Mouse (Mus musculus) liver, adult 2 months (tissue): Measurements from ENCODE around the gene Degs1. TPM values are rescaled to one million over a fixed set of nuclear protein-coding genes. Genes with fewer than 3 reads are reported as not detected.

Source experiments
- DNase-seq: peaks from one replicate; pipeline ENCODE4 v3.0.0-alpha.2; 2011; ENCODE audit warnings: low read depth, low spot score; ENCODE audit errors: extremely low read depth
- H3K27ac ChIP-seq: fragments of 200-500 bp; replicated peaks from 2 replicates; pipeline ENCODE4 v1.5.1; 2012; ENCODE audit warnings: low read depth, mild to moderate bottlenecking, control low read depth, inconsistent platforms, low read length; ENCODE audit not compliant: insufficient read depth
- H3K27me3 ChIP-seq: fragments of 200-500 bp; 2 replicates; pipeline ENCODE4 v1.6.1; 2012; ENCODE audit warnings: mild to moderate bottlenecking, moderate library complexity, low read length, inconsistent platforms; ENCODE audit not compliant: control insufficient read depth, insufficient read depth
- H3K36me3 ChIP-seq: fragments of 200-500 bp; 2 replicates; pipeline ENCODE4 v1.6.1; 2012; ENCODE audit warnings: low read length, inconsistent platforms; ENCODE audit not compliant: control insufficient read depth, insufficient read depth
- H3K4me1 ChIP-seq: fragments of 200-500 bp; 2 replicates; pipeline ENCODE4 v1.6.1; 2011; ENCODE audit warnings: low read length; ENCODE audit not compliant: control insufficient read depth, insufficient read depth
- H3K4me3 ChIP-seq: fragments of 200-500 bp; 2 replicates; pipeline ENCODE4 v1.5.1; 2011; ENCODE audit warnings: low read depth, mild to moderate bottlenecking, control low read depth, low read length, moderate library complexity; ENCODE audit not compliant: insufficient read depth
- H3K79me2 ChIP-seq: fragments of 200-500 bp; 2 replicates; pipeline ENCODE4 v1.6.1; 2012; ENCODE audit warnings: inconsistent platforms, mild to moderate bottlenecking, low read length, moderate library complexity; ENCODE audit not compliant: control insufficient read depth, insufficient read depth
- H3K9ac ChIP-seq: fragments of 200-500 bp; 2 replicates; pipeline ENCODE4 v1.6.1; 2012; ENCODE audit warnings: low read depth, mild to moderate bottlenecking, control low read depth, inconsistent platforms, low read length
- CTCF ChIP-seq: fragments of 200-500 bp; IDR thresholded peaks from 2 replicates; pipeline ENCODE4 v1.5.1; 2011; ENCODE audit warnings: low read depth, low read length, control low read depth
- POLR2A ChIP-seq: fragments of 200-500 bp; IDR thresholded peaks from 2 replicates; pipeline ENCODE4 v1.6.1; 2011; ENCODE audit warnings: low read length, control low read depth; ENCODE audit not compliant: insufficient read depth; ENCODE audit errors: extremely low read depth
- WGBS: fragments of 180-500 bp; shearing (Covaris S2); methylation state at CpG from one replicate; pipeline ENCODE4 v1.1.7; 2018; 5-methylcytosine and 5-hydroxymethylcytosine counted together
- polyA plus RNA-seq: library from polyadenylated mRNA; depleted of rRNA; stranded (reverse); fragments of >200 nt; gene quantifications from 2 replicates; pipeline ENCODE4 v1.2.3, GENCODE M21; 2012
- total RNA-seq: library from RNA; depleted of rRNA; stranded (reverse); fragments of >200 nt; gene quantifications from 2 replicates; pipeline ENCODE4 v1.2.3, GENCODE M21; 2014

Degs1 gene
- total and polyA plus RNA-seq, 2 experiments = 49.3 to 57.4 TPM

- TF ChIP-seq POLR2A = no peak
- TF ChIP-seq CTCF = no peak
- peak; percentile 94 for DNase-seq
- no peaks in the 10 kb centered on the region for H3K27me3 ChIP-seq
- H3K9ac ChIP-seq = no peak overlapping the region
- no peak overlapping the region for H3K27ac ChIP-seq
- H3K4me3 ChIP-seq = no peak overlapping the region
- H3K79me2 ChIP-seq = peaks cover 18% of the 10 kb centered on the region; the same call in 1 of the 2 replicates
- 28% methylated on average over 6 of the region's 6 CpGs for WGBS
- H3K4me1 ChIP-seq = peaks cover 17% of the 10 kb centered on the region; the same call in 1 of the 2 replicates
- peaks cover 30% of the 10 kb centered on the region for H3K36me3 ChIP-seq
Measured at GRCm38 (mm10) chr1:182280046-182280445, 2.6 kb downstream of the Degs1 start.

- 17% methylated on average over 4 of the region's 4 CpGs for WGBS
- Histone ChIP-seq H3K9ac (no peak overlapping the region), H3K4me3 (no peak overlapping the region), H3K79me2 (peaks cover 18% of the 10 kb centered on the region; the same call in 1 of the 2 replicates), H3K4me1 (peaks cover 17% of the 10 kb centered on the region; the same call in 1 of the 2 replicates), H3K27me3 (no peaks in the 10 kb centered on the region), H3K27ac (no peak overlapping the region), H3K36me3 (peaks cover 30% of the 10 kb centered on the region)
- peak; percentile 97 for DNase-seq
- TF ChIP-seq POLR2A = no peak
- no peak for TF ChIP-seq CTCF
Measured at GRCm38 (mm10) chr1:182279436-182279835, 3.2 kb downstream of the Degs1 start.

DNA sequence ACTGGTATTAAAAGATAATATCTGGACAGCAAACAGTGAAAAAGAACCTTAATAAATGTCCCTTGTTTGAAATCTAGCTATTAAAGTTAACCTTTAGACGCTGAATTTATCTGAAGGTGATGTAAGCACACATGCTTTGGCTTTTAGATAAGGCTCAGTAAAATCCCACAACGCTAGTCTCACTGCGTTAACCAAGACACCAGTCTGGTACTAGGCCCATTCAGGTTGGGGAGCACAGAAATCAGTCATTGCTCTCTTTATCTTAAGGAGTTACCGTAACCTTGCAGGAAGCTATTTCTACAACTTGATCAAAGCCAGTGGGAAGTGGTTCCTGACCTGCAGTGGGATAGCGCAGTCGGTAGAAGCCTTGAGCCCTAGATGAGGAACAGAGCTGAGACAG is 7.5 kb downstream of the Degs1 start:
- Histone ChIP-seq H3K36me3 (peaks cover 30% of the 10 kb centered on the region), H3K79me2 (peaks cover 10% of the 10 kb centered on the region; the same call in 1 of the 2 replicates), H3K4me1 (peaks cover 9% of the 10 kb centered on the region; the same call in 1 of the 2 replicates), H3K9ac (no peak overlapping the region), H3K4me3 (no peak overlapping the region), H3K27ac (no peak overlapping the region), H3K27me3 (no peaks in the 10 kb centered on the region)
- TF ChIP-seq POLR2A (no peak), CTCF (no peak)
- peak; percentile 37 for DNase-seq
- 61% methylated on average over 6 of the region's 6 CpGs for WGBS

DNA sequence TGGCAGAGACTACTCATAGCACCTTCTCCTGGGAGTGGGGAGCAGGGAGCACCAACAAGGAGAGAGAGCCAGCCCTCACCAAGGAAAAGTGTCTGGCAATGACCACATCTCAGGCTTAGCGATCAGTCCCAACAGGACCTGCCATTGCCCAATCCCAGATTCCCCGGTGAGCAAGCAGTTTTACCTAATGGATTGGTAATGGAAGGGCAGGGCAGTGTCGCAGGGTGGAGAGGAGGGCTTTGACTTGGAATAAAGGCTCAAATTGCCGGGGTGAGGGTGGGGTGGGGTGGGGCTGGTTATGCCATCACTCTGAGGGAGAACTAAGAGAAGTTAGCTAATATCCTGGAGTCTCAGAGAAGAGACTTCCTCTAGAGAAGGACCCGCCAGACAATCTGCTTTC is 11.0 kb downstream of the Degs1 start:
- Histone ChIP-seq H3K27me3 (no peaks in the 10 kb centered on the region), H3K79me2 (no peaks in the 10 kb centered on the region), H3K4me1 (peaks cover 7% of the 10 kb centered on the region), H3K9ac (peak overlapping the region; percentile 51), H3K36me3 (peaks cover 14% of the 10 kb centered on the region; the same call in 1 of the 2 replicates), H3K4me3 (no peak overlapping the region), H3K27ac (peak overlapping the region; percentile 95)
- DNase-seq = peak; percentile 78
- 32% methylated on average over 5 of the region's 5 CpGs for WGBS
- TF ChIP-seq CTCF (no peak), POLR2A (no peak)

- H3K27ac ChIP-seq = peak overlapping the region; percentile 97
- TF ChIP-seq POLR2A (no peak), CTCF (no peak)
- no peaks in the 10 kb centered on the region for H3K27me3 ChIP-seq
- peaks cover 7% of the 10 kb centered on the region for H3K4me1 ChIP-seq
- no peak overlapping the region for H3K4me3 ChIP-seq
- H3K36me3 ChIP-seq = peaks cover 10% of the 10 kb centered on the region; the same call in 1 of the 2 replicates
- H3K9ac ChIP-seq = peak overlapping the region; percentile 51; the same call in 1 of the 2 replicates
- 44% methylated on average over 5 of the region's 5 CpGs for WGBS
- peak; percentile 99 for DNase-seq
- no peaks in the 10 kb centered on the region for H3K79me2 ChIP-seq
Measured at GRCm38 (mm10) chr1:182271130-182271529, 11.5 kb downstream of the Degs1 start.

DNA sequence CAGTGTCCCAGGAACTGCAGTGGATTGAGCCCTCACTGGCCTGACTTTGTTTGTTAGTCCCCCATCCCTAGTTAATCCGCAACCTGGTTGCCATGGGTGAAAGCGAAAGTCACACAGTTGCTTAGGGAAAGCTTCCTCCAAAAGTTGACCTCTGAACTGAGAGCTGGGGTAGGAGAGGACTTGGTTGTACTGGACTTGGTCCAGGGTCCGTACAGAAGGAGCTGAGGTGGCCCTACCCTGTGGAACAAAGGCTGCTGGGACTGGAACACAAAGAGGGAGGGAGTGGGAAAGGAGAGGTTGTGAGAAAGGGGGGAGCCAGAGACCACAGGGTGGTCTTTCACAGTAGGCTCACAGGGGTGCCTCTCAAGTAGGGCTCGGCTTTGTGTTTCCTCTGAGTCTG is 14.3 kb downstream of the Degs1 start:
- Histone ChIP-seq H3K4me1 (peaks cover 7% of the 10 kb centered on the region), H3K27me3 (no peaks in the 10 kb centered on the region), H3K27ac (peak overlapping the region; percentile 80), H3K9ac (peak overlapping the region; percentile 3; the same call in 1 of the 2 replicates), H3K4me3 (no peak overlapping the region), H3K36me3 (no peaks in the 10 kb centered on the region), H3K79me2 (no peaks in the 10 kb centered on the region)
- peak; percentile 97 for DNase-seq
- TF ChIP-seq POLR2A = no peak
- WGBS = 30% methylated on average over 4 of the region's 4 CpGs
